In the genomic region with DNA sequence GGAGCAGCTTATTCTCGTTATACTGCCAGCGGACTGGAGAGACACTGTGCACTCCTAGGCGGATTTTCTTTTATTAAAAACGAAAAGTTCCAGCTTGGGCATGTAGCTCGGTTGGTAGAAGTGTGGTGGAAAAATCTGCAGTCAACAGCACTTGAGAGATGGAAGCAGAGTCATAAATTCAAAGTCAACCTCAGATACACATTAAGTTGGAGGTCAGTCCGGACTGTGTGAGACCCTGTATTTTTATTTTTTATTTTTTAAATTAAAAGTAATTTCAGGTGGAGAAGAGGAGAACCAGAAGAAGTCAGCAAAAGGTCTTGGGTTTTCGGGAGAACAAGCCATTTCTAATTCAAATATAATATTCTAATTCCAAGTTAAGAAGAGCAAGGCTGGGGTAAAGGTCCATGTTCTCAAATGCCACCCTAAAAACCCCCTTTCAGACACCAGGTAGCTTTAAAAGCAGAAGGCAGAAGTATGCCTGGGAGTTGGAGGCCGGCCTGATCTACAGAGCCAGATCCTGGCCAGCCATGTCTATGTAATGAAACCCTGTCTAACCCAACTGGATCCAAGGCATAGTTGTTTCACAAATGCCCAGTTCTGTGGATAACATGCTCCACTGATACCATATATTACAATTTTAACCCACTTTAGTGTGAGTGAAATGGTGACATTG, we compare ENCODE assay signal across 8 mouse cellular contexts. TPM values are rescaled to one million over a fixed set of nuclear protein-coding genes. Genes with fewer than 3 reads are reported as not detected.
DNase-seq lines count a peak whose midpoint lies in the region; ATAC-seq lines count a peak whose summit lies in the region.

No protein-coding gene starts in this region.

- H3K9me3 ChIP-seq in heart, embryonic 14.5 days (ENCODE audit: control insufficient read depth, low read length) = no peaks in the 10 kb centered on the region
- H3K9me3 ChIP-seq in hindbrain, embryonic 10.5 days = no peaks in the 10 kb centered on the region
- no peaks in the 10 kb centered on the region for H3K9me3 ChIP-seq in midbrain, embryonic 11.5 days (ENCODE audit: control insufficient read depth, low read length)

- intact Hi-C loops in heart, postnatal 10 days (cut with DNase I) = loop anchor here (1.0 to 5.0 kb wide), 3 partner anchors 49 to 211 kb away; partner anchors contain the start of gene Tifa

- H3K9ac ChIP-seq in heart, embryonic 14.5 days (ENCODE audit: low read length) = peak overlapping the region; percentile 89
- H3K9ac ChIP-seq in midbrain, embryonic 11.5 days (ENCODE audit: low read length) = peak overlapping the region; percentile 93

- peak overlapping the region; percentile 93 to 94 for H3K27ac ChIP-seq in heart, embryonic 14.5 days (replicated peaks in 1 of 2; ENCODE audit: control insufficient read depth in 1 of 2, insufficient read depth in 1 of 2, low read depth in 2 of 2, low read length in 2 of 2)
- H3K27ac ChIP-seq in hindbrain, embryonic 10.5 days = peak overlapping the region; percentile 96
- peak overlapping the region; percentile 87 for H3K27ac ChIP-seq in midbrain, embryonic 11.5 days (ENCODE audit: low read depth, low read length)

- ATAC-seq in heart, embryonic 14.5 days (ENCODE audit: insufficient number of reproducible peaks, insufficient read depth, low FRiP score, low read depth) = no peak; the same call in 1 of the 2 replicates
- peak; percentile 0; the same call in 1 of the 2 replicates for ATAC-seq in midbrain, embryonic 11.5 days (ENCODE audit: low FRiP score)

- no peak for DNase-seq in heart, postnatal 10 days
- DNase-seq in NIH3T3 (ENCODE audit: low read depth) = peak; percentile 15
- no peak for DNase-seq in hindbrain, embryonic 10.5 days (ENCODE audit: low spot score)
- no peak for DNase-seq in midbrain, embryonic 11.5 days (ENCODE audit: low spot score, missing footprints)
- no peak for DNase-seq in embryo, embryonic 11 days
- no peak for DNase-seq in gastrocnemius, postnatal 10 days
- DNase-seq in adrenal gland, postnatal 4 days (ENCODE audit: low spot score in 2 of 2) = no peak

- H3K4me1 ChIP-seq in heart, embryonic 14.5 days (ENCODE audit: control insufficient read depth in 2 of 2, insufficient read depth in 2 of 2, low read length in 2 of 2) = peaks cover 0 to 15% of the 10 kb centered on the region in 2 experiments; a peak in 1 of 4 replicates
- peaks cover 27% of the 10 kb centered on the region for H3K4me1 ChIP-seq in hindbrain, embryonic 10.5 days (replicated peaks)
- peaks cover 14% of the 10 kb centered on the region for H3K4me1 ChIP-seq in midbrain, embryonic 11.5 days (ENCODE audit: control insufficient read depth, insufficient read depth, low read length)

- H3K4me2 ChIP-seq in heart, embryonic 14.5 days (ENCODE audit: low read length) = peak overlapping the region; percentile 80
- peak overlapping the region; percentile 59 for H3K4me2 ChIP-seq in midbrain, embryonic 11.5 days

- 32% methylated on average over 8 of the region's 8 CpGs for WGBS in heart, embryonic 14.5 days
- 33% methylated on average over 8 of the region's 8 CpGs for WGBS in hindbrain, embryonic 10.5 days
- WGBS in midbrain, embryonic 11.5 days = 33% methylated on average over 8 of the region's 8 CpGs

- H3K27me3 ChIP-seq in heart, embryonic 14.5 days (ENCODE audit: control insufficient read depth, insufficient read depth, low read length) = 0 out of 2 replicates have a peak, but pooled peaks cover 3% of the 10 kb centered on the region
- 0 out of 2 replicates have a peak, but pooled peaks cover 5% of the 10 kb centered on the region for H3K27me3 ChIP-seq in hindbrain, embryonic 10.5 days (ENCODE audit: insufficient read depth, poor library complexity, severe bottlenecking)
- H3K27me3 ChIP-seq in midbrain, embryonic 11.5 days (ENCODE audit: control insufficient read depth, insufficient read depth, low read length) = no peaks in the 10 kb centered on the region

- peak overlapping the region; percentile 90 to 97 for H3K4me3 ChIP-seq in heart, embryonic 14.5 days (ENCODE audit: control insufficient read depth in 1 of 2, insufficient read depth in 1 of 2, low read depth in 1 of 2, low read length in 2 of 2)
- peak overlapping the region; percentile 74 for H3K4me3 ChIP-seq in hindbrain, embryonic 10.5 days
- peak overlapping the region; percentile 96 for H3K4me3 ChIP-seq in midbrain, embryonic 11.5 days (ENCODE audit: low read depth, low read length)

- H3K36me3 ChIP-seq in heart, embryonic 14.5 days (ENCODE audit: control insufficient read depth, insufficient read depth, low read length) = no peaks in the 10 kb centered on the region
- H3K36me3 ChIP-seq in hindbrain, embryonic 10.5 days = peaks cover 4% of the 10 kb centered on the region
- no peaks in the 10 kb centered on the region for H3K36me3 ChIP-seq in midbrain, embryonic 11.5 days (ENCODE audit: control insufficient read depth, insufficient read depth, low read length)

RNA-seq across cellular contexts. Expression of gene Ap1ar, which starts 0.8 kb away (rescaled TPM):
- 26.2 and 30.4 TPM in 2 replicates for polyA plus RNA-seq in heart, embryonic 14.5 days (2014; fragmentation: Nextera tagmentation; extraction: Ambion mirVana)
- 10 to 100 TPM; 18.1 to 18.9 TPM for total RNA-seq in heart, postnatal 10 days (2021)
- 56.0 and 60.8 TPM in 2 replicates for polyA plus RNA-seq in hindbrain, embryonic 10.5 days (2016; fragmentation: Nextera tagmentation; extraction: Ambion mirVana)
- 70.9 and 73.9 TPM in 2 replicates for polyA plus RNA-seq in midbrain, embryonic 11.5 days (2014; fragmentation: Nextera tagmentation; extraction: Ambion mirVana)
- total RNA-seq in gastrocnemius, postnatal 10 days (2021) = 10 to 100 TPM; 15.5 to 18.7 TPM
- 10 to 100 TPM; 31.3 to 40.7 TPM for total RNA-seq in adrenal gland, postnatal 4 days (2021)

RNA-seq across cellular contexts. Expression of gene Tifa, which starts 48.5 kb away (rescaled TPM):
- polyA plus RNA-seq in heart, embryonic 14.5 days (2014; fragmentation: Nextera tagmentation; extraction: Ambion mirVana) = 3.6 and 3.8 TPM in 2 replicates
- total RNA-seq in heart, postnatal 10 days (2021) = 1 to 10 TPM; 3.1 to 3.5 TPM
- 2.0 and 2.3 TPM in 2 replicates for polyA plus RNA-seq in hindbrain, embryonic 10.5 days (2016; fragmentation: Nextera tagmentation; extraction: Ambion mirVana)
- polyA plus RNA-seq in midbrain, embryonic 11.5 days (2014; fragmentation: Nextera tagmentation; extraction: Ambion mirVana) = 3.7 and 4.3 TPM in 2 replicates
- 1 to 10 TPM; 1.7 to 2.7 TPM for total RNA-seq in gastrocnemius, postnatal 10 days (2021)
- total RNA-seq in adrenal gland, postnatal 4 days (2021) = 1 to 10 TPM; 4.8 to 6.6 TPM

RNA-seq across cellular contexts. Expression of gene Alpk1, which starts 57.8 kb away (rescaled TPM):
- polyA plus RNA-seq in heart, embryonic 14.5 days (2014; fragmentation: Nextera tagmentation; extraction: Ambion mirVana) = 1.2 and 2.0 TPM in 2 replicates
- 1 to 10 TPM; 5.1 to 5.5 TPM for total RNA-seq in heart, postnatal 10 days (2021)
- 1.1 and 1.4 TPM in 2 replicates for polyA plus RNA-seq in hindbrain, embryonic 10.5 days (2016; fragmentation: Nextera tagmentation; extraction: Ambion mirVana)
- 0.70 and 0.72 TPM in 2 replicates for polyA plus RNA-seq in midbrain, embryonic 11.5 days (2014; fragmentation: Nextera tagmentation; extraction: Ambion mirVana)
- 1 to 10 TPM; 2.0 to 3.1 TPM for total RNA-seq in gastrocnemius, postnatal 10 days (2021)
- total RNA-seq in adrenal gland, postnatal 4 days (2021) = 10 to 100 TPM in 1 of 2 experiments, 1 to 10 TPM in 1; 8.4 to 10.0 TPM

RNA-seq across cellular contexts. Expression of gene Fam241a, which starts 58.0 kb away (rescaled TPM):
- polyA plus RNA-seq in heart, embryonic 14.5 days (2014; fragmentation: Nextera tagmentation; extraction: Ambion mirVana) = 10.2 and 10.3 TPM in 2 replicates
- total RNA-seq in heart, postnatal 10 days (2021) = 1 to 10 TPM; 7.8 to 8.3 TPM
- 4.6 and 7.1 TPM in 2 replicates for polyA plus RNA-seq in hindbrain, embryonic 10.5 days (2016; fragmentation: Nextera tagmentation; extraction: Ambion mirVana)
- 5.4 and 5.5 TPM in 2 replicates for polyA plus RNA-seq in midbrain, embryonic 11.5 days (2014; fragmentation: Nextera tagmentation; extraction: Ambion mirVana)
- total RNA-seq in gastrocnemius, postnatal 10 days (2021) = 1 to 10 TPM; 4.0 to 5.8 TPM
- total RNA-seq in adrenal gland, postnatal 4 days (2021) = 1 to 10 TPM; 4.7 to 6.5 TPM
